Mouse (Mus musculus) limb, embryonic 15.5 days (tissue): ENCODE data around the gene 1700016D06Rik. TPM values are rescaled to one million over a fixed set of nuclear protein-coding genes. Genes with fewer than 3 reads are reported as not detected.

Source experiments
- microRNA-seq: library from miRNA; unstranded; fragments of <30 nt; microRNA quantifications from one replicate; pipeline ENCODE4, GENCODE M21; 2016
- polyA plus RNA-seq: library from polyadenylated mRNA; unstranded; fragments of >200 nt; fragmentation: Nextera tagmentation; extraction: Ambion mirVana; gene quantifications from 2 replicates; pipeline ENCODE4 v1.2.1, GENCODE M21; 2015

Gene 1700016D06Rik
- polyA plus RNA-seq, 1 experiment from 2014 or later: not detected

Small RNAs within 50 kb of the gene (microRNA-seq; reads per million reads assigned to microRNA genes)
- 0.82 reads per million for gene Mir7238

Other genes starting within 250 kb of the 1700016D06Rik start
- 1.8 and 2.0 TPM in 2 replicates for gene Rab20, start 222.4 kb downstream of the 1700016D06Rik start, polyA plus RNA-seq
- 117 and 124 TPM in 2 replicates for gene Naxd, start 203.6 kb downstream of the 1700016D06Rik start, polyA plus RNA-seq
- gene Cars2, start 150.3 kb downstream of the 1700016D06Rik start, polyA plus RNA-seq: 25.9 and 29.7 TPM in 2 replicates
- gene Ing1, start 145.5 kb downstream of the 1700016D06Rik start, polyA plus RNA-seq: 38.0 and 39.9 TPM in 2 replicates
- 83.0 and 88.2 TPM in 2 replicates for gene Ankrd10, start 65.3 kb downstream of the 1700016D06Rik start, polyA plus RNA-seq
- gene Arhgef7, start 26.7 kb upstream of the 1700016D06Rik start, polyA plus RNA-seq: 50.1 and 55.5 TPM in 2 replicates
- not detected in 2 replicates for gene Tex29, start 139.4 kb upstream of the 1700016D06Rik start, polyA plus RNA-seq